Mouse (Mus musculus) left cerebral cortex, adult 2 months (tissue): ENCODE results near the gene Rgl2. TPM values are rescaled to one million over a fixed set of nuclear protein-coding genes. Genes with fewer than 3 reads are reported as not detected.
A peak's percentile ranks its signal among the peaks of the same experiment; 100 is the strongest.
"Not testable (repeated sequence)": the region's sequence is repeated elsewhere in the genome, so short reads cannot be mapped to it uniquely, and the experiment has no call there.

Experiments used
- DNase-seq, 2 experiments: peaks; one replicate each; pipeline ENCODE4 v3.0.0; 2021 to 2022; ENCODE audit warnings: low spot score in 2 of 2, mixed read lengths in 1 of 2; ENCODE audit errors: extremely low spot score in 1 of 2
- H3K27ac ChIP-seq: fragments of 200-600 bp; 2 replicates; pipeline ENCODE4 v1.8.1; 2022
- H3K4me3 ChIP-seq: fragments of 200-600 bp; 2 replicates; pipeline ENCODE4 v1.8.1; 2022
- CTCF ChIP-seq: fragments of 200-600 bp; IDR thresholded peaks from 2 replicates; pipeline ENCODE4 v1.8.1; 2022; ENCODE audit warnings: antibody characterized with exemption, mild to moderate bottlenecking, moderate library complexity
- intact Hi-C: fragments of 180-260 bp; cut with DNase I; formaldehyde crosslinking; loops from one replicate; pipeline ENCODE4 v1.15.1; 2025
- total RNA-seq, 2 experiments: library from RNA; stranded (reverse); gene quantifications; 2 replicates each; pipeline ENCODE4 v1.2.3; 2021

Rgl2 gene
- total RNA-seq, 2 experiments from 2014 or later = 63.4 to 74.3 TPM

DNA sequence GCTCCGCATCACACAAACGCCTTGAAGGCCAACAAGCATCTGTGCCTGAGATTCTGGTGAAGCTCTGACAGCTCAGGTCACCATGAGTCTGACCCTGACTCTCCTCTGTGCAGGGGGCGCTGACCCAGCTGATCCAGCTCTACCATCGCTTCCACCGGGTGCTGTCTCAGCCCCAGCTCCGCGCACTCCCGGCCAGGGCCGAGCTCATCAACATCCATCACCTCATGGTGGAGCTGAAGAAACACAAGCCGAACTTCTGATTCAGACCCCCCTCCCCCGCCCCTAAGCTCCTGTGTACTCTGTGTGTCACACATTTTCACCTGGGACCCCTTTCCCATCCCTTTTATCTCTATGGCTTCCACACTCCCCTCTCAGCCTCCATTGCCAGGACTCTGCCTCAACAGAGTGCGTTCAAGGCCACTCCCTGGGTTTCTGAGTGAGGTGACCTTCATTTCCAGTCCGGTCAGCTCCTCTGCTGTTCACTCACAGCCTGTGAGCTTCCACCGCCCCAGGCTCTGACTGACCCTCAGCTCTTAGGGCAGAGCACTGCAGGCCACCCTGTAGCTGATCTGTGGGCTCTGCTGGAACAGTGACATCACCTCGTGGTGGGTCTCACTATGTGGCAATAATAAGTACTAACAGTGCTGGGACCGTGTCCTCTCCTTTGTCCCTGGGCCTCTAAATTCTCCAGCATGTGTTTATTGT lies 36.7 kb downstream of the Rgl2 start:
- no peak for TF ChIP-seq CTCF
- no peak overlapping the region for H3K27ac ChIP-seq
- peak in 1 of 2 experiments; percentile 10 for DNase-seq
- intact Hi-C loops = loop anchor here (5.0 kb wide), 1 partner anchor 36 kb away; the partner anchor contains the start of gene H2-K1
- H3K4me3 ChIP-seq = no peak overlapping the region

DNA sequence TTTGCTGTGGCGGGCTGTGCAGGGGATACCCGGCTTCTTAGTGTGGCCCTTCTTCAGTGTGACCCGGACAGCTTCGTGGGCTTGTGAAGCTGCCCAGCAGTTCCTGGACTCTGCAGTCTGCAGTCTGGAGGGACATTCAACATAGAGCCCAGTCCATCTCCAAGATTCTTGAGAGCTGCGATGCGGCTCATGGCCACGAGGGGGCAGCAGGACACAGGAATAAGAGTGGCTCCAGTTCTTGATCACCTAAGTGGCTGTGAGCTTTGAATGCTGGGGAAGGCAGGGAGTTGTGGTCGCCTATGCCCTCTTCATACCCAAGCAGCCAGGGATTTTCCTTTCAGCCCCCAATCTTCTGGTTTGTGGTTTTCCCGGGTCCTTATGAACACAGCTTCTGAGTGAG lies 39.1 kb downstream of the Rgl2 start:
- DNase-seq = peak in 1 of 2 experiments; percentile 68
- no peak overlapping the region for H3K4me3 ChIP-seq
- intact Hi-C loops = loop anchor here (2.0 to 5.0 kb wide), 2 partner anchors 14 to 34 kb away; partner anchors contain the start of gene H2-K1
- no peak overlapping the region for H3K27ac ChIP-seq
- TF ChIP-seq CTCF = peak; percentile 74

DNA sequence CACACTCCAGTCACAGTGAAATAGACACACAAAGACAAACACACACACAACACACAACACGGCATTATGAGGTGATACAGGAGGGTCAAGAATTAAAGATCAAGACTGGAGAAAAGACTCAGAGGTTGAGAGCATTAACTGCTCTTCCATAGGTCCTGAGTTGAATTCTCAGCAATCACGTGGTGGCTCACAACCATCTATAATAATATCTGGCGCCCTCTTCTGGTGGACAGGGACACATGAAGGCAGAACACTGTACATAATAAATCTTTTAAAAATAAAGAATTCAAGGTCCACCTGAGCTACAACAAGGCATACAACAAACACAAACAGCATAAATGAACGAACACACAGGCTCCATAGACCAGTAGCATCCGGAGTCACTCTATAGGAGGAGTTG lies 39.6 kb downstream of the Rgl2 start:
- intact Hi-C loops = loop anchor here (2.0 to 5.0 kb wide), 2 partner anchors 14 to 33 kb away; partner anchors contain the start of gene H2-K1
- no peak for TF ChIP-seq CTCF
- Histone ChIP-seq H3K4me3 (no peak overlapping the region), H3K27ac (no peak overlapping the region)
- DNase-seq = peak in 1 of 2 experiments; percentile 10

DNA sequence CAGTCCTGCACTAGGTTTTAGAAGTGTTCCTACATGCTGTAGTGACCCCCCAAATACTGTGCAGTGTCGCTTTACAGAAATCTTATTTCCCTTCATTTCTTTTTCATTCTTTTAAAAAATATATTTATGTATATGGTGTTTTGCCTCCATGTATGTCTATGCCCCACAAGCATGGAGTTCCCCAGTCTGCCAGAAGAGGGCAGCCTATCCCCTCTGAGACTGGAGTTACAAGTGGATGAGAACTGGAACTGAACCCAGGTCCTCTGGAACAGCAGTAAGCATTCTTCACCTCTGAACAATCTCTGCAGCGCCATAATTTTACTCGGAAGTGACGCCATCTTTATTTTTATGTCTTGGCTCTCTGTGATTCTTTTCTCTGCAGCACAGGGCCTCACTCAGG lies 40.1 kb downstream of the Rgl2 start:
- intact Hi-C loops = loop anchor here (2.0 to 5.0 kb wide), 2 partner anchors 13 to 33 kb away; partner anchors contain the start of gene H2-K1
- TF ChIP-seq CTCF = no peak; the same call in 1 of the 2 replicates
- Histone ChIP-seq H3K4me3 (no peak overlapping the region), H3K27ac (no peak overlapping the region)
- no peak for DNase-seq

DNA sequence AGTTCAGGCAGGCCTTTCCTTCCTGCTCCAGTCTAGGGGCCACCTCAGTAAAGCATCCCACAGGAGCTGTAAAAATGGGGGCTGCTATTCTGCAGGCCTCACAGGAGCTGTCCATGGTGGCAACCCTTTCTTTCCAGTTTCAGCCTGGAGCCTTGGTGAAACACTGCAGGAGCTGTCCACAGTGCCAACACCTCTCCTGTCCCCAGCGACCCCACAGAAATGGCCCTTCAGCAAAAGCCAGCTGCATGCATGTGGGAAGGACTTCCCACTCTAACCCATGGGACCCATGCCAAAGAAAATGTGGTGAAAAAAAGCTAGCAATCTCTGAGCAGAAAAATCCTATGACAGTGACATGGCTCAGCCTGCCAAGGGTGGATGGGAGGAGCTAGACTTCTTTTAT lies 43.3 kb downstream of the Rgl2 start:
- intact Hi-C loops = no loop called here
- no peak for DNase-seq
- Histone ChIP-seq H3K27ac (no peak overlapping the region), H3K4me3 (no peak overlapping the region)
- TF ChIP-seq CTCF = no peak

DNA sequence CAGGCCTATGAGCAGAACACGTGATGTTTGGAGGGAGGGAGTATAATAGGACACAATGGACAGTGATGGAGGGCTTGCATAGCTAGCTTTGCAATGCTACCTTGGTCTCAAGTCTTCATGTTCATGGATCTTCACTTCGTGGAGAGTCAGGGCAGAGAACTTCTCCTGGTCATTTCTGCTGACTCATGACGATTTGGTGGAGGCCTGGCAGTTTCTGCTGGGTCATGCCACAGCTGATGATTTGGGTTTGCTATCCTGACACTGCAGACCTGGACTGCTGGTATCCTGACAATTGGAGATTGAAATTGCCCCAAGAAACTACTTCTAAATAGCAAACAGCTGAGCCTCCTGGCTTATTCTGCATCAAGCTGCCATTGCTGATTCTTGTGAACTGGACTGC lies 44.2 kb downstream of the Rgl2 start:
- Histone ChIP-seq H3K27ac (no peak overlapping the region), H3K4me3 (no peak overlapping the region)
- TF ChIP-seq CTCF = no peak
- intact Hi-C loops = no loop called here
- DNase-seq = no peak

DNA sequence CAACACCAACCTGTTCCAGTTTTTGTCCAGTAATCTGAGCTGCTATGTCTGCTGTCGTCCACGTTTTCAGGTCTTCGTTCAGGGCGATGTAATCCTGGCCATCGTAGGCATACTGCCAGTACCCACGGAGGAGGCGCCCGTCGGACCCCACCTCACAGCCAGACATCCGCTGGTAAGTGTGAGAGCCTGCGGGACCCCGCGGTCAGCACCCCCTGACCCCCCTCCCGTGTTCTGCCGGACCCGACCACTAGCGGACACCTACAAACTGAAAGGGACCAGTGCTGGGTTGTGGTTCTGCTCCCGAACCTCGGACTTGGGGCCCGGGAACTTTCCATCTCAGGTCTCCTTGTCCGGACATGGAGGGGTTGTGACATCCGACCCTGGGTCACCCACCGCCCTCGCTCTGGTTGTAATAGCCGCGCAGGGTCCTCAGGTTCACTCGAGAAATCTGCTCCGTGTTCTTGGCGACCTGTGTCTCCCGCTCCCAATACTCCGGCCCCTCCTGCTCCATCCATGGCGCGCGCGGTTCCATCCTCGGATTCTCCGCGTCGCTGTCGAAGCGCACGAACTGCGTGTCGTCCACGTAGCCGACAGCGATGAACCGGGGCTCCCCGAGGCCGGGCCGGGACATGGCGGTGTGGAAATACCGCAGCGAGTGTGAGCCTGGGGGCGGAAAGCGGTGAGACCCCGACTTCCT lies 48.7 kb downstream of the Rgl2 start:
- intact Hi-C loops = no loop called here
- no peak overlapping the region for H3K27ac ChIP-seq
- peak overlapping the region; percentile 41 for H3K4me3 ChIP-seq
- no peak for DNase-seq
- TF ChIP-seq CTCF = no peak

DNA sequence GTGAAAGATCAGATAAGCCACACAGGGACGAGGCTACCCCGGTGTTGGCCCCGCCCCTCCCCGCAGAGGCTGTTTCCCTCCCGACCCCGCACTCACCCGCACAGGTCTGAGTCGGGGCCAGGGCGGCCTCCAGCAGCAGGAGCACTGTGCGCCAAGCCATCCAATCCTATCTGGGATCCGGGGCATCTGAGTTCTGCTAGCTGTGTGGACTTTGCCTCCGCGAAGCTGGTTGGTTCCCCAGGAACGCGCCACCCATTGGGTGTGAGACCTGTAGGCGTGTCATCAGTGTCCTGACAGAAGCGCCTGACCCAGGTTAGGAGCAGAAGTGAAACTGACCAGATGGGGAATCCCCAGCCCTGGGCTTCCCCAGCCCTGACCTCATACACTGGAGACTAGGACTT lies 49.3 kb downstream of the Rgl2 start:
- H3K4me3 ChIP-seq = peak overlapping the region; percentile 41
- DNase-seq = no peak
- no peak overlapping the region for H3K27ac ChIP-seq
- TF ChIP-seq CTCF = no peak
- intact Hi-C loops = no loop called here

DNA sequence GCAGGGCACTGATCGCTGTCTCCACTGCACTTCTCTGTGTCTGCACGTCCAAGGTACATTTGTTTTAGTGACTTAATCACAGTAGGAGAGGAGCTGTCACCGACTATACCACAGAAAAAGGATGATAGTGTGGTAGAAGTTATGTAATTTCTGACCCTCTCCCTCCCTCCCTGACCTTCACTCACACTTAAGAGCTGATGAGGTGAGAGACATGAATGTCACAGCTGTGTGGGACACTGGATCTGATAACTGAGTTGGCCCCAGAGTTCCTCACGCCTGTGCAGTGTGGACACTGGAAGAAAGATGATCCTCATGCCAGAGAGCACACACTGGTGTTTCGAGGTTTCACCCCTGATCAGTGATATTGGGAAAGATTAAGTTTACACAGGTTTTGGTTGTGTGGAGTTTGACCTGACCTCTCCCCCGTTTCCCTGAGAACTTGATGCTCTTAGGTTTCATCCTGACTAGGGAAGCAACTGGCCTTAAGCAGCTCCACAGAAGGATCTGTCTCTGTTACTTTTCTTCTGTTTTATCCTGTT lies 50.2 kb downstream of the Rgl2 start:
- no peak for DNase-seq
- intact Hi-C loops = no loop called here
- H3K4me3 ChIP-seq = no peak overlapping the region
- no peak overlapping the region for H3K27ac ChIP-seq
- no peak for TF ChIP-seq CTCF

DNA sequence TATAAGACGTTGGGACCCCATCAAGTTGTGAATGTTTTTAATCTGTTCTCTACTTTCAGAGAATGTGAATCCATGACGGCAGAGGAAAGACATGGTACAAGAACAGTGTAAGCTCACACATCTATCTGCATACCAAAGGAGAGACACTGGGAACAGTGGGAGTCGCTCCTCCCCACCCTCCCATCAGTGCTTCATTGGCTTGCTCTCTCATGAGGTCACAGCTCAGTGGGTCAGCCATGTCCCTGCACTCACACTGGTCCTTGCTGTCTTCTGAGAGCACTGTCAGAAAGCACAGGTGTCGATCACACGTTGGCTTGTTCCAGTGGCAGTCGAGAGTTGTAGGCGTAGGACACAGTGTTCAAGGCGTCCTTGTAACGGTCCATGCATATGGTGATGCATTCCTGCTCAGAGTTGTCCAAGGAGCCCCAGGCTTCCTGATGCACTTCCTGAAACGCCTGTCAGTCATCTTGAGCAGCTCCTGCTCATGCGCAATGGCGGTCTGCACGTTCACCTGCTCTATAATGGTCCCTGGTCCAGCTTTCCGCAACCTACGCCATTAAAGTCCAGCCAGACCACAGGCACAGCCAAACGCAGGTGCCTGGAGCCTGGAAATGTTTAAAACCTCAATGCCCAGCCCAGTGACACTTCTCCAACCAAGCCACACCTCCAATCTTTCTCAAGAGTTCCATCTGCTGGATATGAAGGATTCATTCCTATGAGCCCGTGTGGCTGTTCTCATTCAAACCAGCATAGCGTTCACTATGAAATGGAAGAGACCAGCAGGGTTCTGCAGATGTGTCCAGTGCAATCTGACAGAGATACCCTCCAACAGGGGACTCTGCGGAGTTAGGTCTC lies 51.1 kb downstream of the Rgl2 start:
- intact Hi-C loops = no loop called here
- TF ChIP-seq CTCF = no peak
- DNase-seq = no peak
- Histone ChIP-seq H3K27ac (peak overlapping the region; percentile 67; the same call in 1 of the 2 replicates), H3K4me3 (no peak overlapping the region)

DNA sequence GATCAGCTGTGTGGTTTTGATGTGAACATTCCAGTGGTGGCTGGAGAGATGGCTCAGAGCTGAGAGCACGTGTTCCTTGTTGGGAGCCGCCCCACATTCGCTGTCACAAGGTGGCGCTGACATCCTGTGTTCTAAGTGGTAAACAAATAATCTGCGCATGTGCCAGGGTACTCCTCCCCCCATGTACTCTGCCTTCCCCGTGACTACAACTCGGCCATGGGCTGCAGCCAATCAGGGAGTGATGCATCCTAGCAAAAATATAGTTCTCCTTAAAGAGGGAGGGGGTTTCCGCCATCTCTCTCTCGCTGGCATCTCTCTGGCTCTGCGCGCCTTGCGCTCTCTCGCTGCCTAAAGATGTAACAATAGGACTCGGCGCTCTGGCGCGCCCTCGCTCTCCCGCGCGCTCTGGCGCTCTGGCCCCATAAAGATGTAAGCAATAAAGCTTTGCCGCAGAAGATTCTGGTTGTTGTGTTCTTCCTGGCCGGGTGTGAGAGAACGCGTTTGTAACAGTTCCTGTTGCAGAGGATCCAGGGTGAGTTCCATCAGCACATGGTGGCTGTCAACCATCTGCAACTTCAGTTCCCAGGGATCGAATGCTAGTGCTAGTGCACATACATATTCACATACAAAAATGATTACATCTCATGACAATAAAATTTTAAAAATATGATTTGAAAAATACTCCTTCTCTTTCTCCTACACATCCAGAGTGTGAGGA lies 52.0 kb downstream of the Rgl2 start:
- peak; percentile 37 for TF ChIP-seq CTCF
- DNase-seq = peak; percentile 81 to 86
- peak overlapping the region; percentile 82 for H3K27ac ChIP-seq
- peak overlapping the region; percentile 51 for H3K4me3 ChIP-seq
- intact Hi-C loops = not testable (repeated sequence)
